19 mouse cellular contexts compared by ENCODE assay signal in the genomic region with DNA sequence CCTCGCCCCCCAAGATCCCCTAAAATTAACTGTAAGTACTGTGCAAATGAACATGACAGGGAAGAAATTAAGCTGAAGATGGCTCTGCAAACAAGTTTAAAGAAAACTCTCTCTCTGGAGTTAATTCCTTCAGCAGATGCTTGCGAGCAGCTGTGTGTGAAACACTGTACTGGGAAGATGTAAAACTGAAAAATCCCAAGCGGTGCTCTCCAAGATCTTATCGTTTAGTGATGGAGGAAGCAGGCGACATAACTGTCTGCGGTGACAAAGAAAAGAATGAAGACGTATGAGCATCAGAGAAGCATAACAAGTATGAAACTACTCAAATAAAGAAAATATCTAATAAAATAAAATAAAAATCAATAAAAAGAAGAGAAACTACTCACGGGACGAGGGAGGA.
"Had no signal": no experiment of that assay in that cellular context is flagged by ENCODE, and none has a peak within 500 bp of the region (broad histone marks: within the 10 kb centered on the region; RNA-seq: fewer than 3 reads in every experiment).

No protein-coding gene starts in this region.

- H3K4me3 ChIP-seq: layer of hippocampus, adult 2 months; limb, embryonic 10.5 days; limb, embryonic 13.5 days; lung, embryonic 15.5 days; midbrain, embryonic 10.5 days; midbrain, embryonic 13.5 days; myocyte; neural tube, embryonic 13.5 days had no signal

- H3K27ac ChIP-seq: kidney, postnatal 0 days; layer of hippocampus, adult 2 months; limb, embryonic 10.5 days; limb, embryonic 13.5 days; lung, embryonic 15.5 days; midbrain, embryonic 10.5 days; midbrain, embryonic 13.5 days; neural tube, embryonic 13.5 days had no signal

- H3K27me3 ChIP-seq: limb, embryonic 13.5 days; lung, embryonic 15.5 days; megakaryocyte, embryonic 14.5 days; midbrain, embryonic 13.5 days; neural tube, embryonic 13.5 days had no signal

- H3K9ac ChIP-seq: limb, embryonic 13.5 days; lung, embryonic 15.5 days; midbrain, embryonic 13.5 days; neural tube, embryonic 13.5 days had no signal

- H3K36me3 ChIP-seq: lung, embryonic 15.5 days; midbrain, embryonic 13.5 days; neural tube, embryonic 13.5 days had no signal

- ATAC-seq: midbrain, embryonic 13.5 days; midbrain, embryonic 16.5 days had no signal

- H3K4me2 ChIP-seq: limb, embryonic 13.5 days; lung, embryonic 15.5 days; midbrain, embryonic 13.5 days; neural tube, embryonic 13.5 days had no signal

- DNase-seq: kidney, adult 2 months; kidney, postnatal 25 days; layer of hippocampus, adult 9-11 months; lung, adult 18-20 months; lung, postnatal 10 days; lung, postnatal 36 days; thymus, adult 18-20 months; thymus, postnatal 36 days had no signal

- H3K4me1 ChIP-seq: neural tube, embryonic 13.5 days had no signal

- H3K9me3 ChIP-seq: limb, embryonic 10.5 days; limb, embryonic 13.5 days; lung, embryonic 15.5 days; megakaryocyte, embryonic 14.5 days; midbrain, embryonic 10.5 days; midbrain, embryonic 13.5 days; neural tube, embryonic 13.5 days had no signal
